Mouse (Mus musculus): Measurements from ENCODE around the gene Clcnka.

Gene Clcnka

DNA sequence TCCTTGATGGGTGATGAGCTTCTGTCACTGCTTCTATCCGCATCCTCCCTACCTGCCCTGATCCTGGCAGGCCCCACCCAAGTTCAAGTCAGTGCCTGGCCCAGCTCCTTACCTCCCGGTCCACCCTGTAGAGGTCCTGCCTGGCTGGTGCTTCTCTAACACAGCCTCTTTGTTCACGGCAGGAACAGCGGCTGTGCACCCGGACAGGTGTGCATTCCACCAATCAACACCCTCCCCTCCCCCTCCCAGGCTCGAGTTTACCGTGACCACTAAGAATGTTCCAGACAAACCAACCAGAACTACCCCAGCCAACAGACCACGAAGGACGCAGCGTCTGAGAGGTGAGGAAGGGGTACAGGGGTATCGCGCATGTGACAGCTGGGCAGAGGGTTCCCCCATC is at the start of gene Clcnka:
Clcnka (minus strand) TSS at position 180 of the 400 bp plus-strand sequence.
- TF ChIP-seq GATA4 (IDR thresholded peaks at IDR 0.05; ENCODE audit: insufficient replicate concordance, low read length): no peak

DNA sequence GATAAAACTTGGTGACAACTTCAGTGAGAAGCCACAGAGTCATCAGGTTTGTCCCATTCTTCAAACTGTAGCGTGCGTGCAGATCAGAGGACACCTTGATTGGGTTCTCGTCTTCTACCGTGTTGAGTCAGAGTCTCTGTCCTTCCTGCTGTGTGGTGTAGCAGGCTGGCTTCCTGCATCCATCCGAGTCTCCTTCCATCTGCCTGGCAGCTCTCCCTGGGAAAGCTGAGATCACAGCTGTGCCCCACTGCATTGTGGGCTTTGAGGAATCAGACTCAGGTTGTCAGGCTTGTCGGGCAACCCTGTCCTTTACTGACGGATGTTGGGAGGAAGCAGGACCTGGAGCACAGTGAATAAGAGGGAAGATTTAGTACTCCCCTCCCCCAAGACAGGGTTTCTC is 47.7 kb upstream of the Clcnka start:
- no peak for TF ChIP-seq GATA4 (IDR thresholded peaks at IDR 0.05; ENCODE audit: insufficient replicate concordance, low read length)

DNA sequence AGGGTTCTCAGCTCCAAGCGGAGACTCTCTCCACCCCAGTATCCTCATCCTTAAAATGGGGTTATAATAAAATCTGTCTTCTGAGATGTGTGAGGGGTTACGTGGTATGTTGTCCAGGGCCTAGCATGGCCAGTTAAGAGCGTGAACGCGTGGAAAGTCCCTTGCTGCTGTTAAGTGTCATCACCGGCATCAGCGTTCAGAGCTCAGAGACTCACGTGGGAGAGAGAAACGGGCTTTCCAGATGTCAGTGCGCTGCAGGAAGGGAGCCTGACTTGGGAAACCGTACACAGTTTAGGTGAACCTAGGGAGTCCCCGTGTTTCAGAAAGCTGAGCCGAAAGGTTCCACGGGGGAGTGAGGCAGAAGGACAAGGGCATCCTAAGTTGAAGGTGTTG is 46.8 kb upstream of the Clcnka start:
- no peak for TF ChIP-seq GATA4 (IDR thresholded peaks at IDR 0.05; ENCODE audit: insufficient replicate concordance, low read length)

DNA sequence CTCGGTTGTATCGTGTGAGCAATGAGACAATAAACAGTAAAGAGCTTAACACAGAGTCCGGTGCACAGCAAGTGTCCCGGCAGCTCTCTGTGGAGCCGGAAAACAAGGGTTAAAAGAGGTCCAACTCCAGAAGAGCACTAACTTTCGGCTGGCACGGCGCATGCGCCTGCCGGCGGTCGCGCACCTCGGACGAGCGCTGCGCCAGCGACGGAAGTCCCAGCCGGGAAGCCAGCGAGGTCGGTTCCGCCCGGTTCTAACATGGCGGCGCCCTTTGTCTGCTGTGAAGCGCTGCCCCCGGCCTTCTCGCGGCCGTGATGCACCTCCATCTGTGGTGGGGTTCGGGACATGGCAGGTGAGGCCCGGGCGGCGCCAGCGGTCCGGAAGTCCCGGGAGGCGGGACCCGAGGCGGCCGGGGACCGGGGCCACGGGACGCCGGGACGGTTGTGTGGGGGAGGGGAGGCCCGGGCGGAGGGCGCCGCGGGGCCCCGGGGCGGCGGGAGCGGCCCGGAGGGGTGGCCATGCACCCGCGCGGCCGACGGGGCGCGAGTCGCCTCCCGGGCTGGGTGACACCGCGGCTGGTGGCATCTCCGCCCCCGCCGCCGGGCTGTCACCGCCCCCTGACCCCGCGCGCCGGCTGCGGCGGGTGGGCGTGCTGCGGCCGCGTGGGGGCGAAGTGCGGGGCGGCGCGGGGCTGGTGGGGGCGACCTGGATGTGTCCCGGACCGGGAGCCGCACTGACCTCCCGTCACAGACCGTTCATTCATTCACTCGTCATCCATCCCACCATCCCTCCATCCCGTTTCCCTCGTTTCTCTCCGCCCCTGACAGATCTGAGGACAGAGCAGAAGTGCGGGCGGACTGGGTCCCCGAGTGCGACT is 46.2 kb upstream of the Clcnka start, which contains the start of gene Zbtb17:
Zbtb17 (plus strand) TSS at position 204 of the 877 bp plus-strand sequence.
- TF ChIP-seq GATA4 (IDR thresholded peaks at IDR 0.05; ENCODE audit: insufficient replicate concordance, low read length): peak; percentile 4; the same call in 1 of the 2 replicates

DNA sequence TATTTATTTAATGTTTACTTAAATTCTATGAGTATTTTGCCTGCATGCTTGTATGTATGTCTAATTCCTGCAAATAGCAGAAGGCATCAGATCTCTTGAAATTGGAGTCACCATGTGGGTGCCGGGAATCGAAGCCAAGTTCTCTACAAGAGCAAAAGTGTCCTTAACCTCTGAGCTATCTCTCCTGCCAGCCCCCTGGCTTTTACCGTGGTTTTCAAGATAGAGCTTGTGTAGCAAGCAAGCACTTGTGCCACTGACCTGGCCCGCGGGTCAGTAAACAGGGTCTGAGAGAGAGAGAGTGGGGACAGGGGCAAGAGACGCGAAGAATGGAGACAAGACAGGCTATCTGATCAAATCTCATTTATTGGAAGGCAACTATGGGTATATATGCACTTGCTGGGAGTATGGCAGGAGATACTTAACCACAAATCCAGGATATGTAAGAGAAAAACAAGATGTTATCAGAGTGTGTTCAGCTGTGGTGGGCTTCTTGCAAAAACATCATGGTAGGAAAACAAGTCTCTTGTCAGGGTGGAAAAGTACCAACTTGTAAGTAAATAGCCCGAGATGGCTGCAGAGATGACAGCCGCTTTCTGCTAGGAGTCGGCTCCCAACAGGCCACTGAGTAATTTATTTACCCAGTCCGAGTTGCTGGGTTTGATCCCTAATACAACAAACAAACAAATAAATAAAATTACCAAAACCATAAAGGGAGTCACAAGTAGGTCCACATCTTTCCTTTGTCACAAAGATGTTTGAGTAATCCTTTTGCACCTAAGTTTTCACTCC is 45.3 kb upstream of the Clcnka start:
- no peak for TF ChIP-seq GATA4 (IDR thresholded peaks at IDR 0.05; ENCODE audit: insufficient replicate concordance, low read length)

DNA sequence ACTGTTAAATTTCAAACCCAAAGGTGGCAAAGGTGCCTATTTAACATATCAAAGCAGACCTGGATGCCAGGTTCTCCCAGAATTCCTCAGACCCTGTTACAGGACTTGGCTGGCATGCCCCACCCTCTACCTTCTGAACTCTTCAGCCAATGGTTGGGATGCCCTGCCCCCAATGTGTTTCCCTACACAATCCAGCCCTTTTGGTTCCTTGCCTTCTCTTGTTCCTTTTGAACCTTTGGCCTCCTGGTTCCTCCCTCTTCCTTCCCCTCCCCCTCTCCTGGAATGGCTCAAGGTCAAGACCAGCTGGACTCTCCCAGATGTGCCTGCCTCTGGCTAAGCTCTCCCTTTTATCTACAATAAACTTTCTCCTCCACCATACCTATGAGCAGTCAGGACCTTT is 42.4 kb upstream of the Clcnka start:
- no peak for TF ChIP-seq GATA4 (IDR thresholded peaks at IDR 0.05; ENCODE audit: insufficient replicate concordance, low read length)

DNA sequence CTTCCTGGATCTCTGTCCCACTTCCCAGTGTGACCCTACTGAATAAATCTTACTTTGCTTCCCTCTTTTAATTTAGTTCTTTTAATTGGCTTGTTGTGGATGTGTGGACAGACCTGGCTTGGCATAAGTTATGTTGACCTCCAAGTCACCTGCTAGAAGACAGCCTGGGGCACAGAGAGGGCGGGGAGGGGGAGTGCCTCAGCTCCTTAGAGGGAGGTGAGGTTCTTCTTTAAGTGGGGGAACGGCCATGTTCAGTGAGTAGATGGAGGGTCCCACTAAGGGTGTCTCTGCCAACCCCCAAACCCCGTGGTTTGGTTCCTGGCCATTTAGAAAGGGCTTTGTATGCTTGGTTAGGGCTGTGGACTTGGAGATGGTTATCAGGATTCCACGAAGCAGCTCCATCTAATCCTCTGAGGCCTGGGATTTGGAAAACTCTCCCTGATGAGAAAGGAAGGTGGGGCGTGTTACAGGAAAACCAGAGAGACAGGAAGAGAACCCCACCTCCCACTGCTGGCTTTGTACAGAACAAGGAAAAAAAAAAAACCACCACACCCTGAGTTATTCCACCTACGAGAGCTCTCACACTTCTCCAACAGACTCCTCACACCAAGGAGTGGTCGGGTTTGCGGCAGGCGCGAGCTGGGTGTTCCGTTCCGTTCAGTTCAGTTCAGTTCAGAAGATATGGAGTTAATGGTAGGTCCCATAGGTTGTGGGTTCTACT is 40.7 kb upstream of the Clcnka start:
- no peak for TF ChIP-seq GATA4 (IDR thresholded peaks at IDR 0.05; ENCODE audit: insufficient replicate concordance, low read length)

DNA sequence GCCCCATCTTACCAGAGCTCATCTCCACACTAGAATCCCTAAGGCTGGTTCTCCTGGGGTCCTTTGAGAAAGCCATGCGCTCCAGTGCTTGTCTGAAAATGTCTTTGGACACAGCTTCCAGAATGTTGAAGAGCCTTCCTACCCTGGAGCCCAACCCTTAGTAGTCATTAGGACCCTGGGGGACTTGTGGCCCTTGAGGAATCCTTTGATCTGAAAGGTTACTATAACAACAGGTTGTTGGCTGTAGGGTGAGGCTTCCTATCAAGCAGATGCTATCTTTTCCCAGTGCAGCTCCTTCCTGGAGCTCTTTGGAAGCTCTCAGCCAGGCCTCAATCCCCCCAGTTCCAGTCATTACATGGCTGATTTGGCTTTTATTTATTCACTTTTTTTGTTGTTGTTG is 37.5 kb upstream of the Clcnka start, which contains the start of gene Srarp:
Srarp (minus strand) TSS at position 132 of the 400 bp plus-strand sequence.
- no peak for TF ChIP-seq GATA4 (IDR thresholded peaks at IDR 0.05; ENCODE audit: insufficient replicate concordance, low read length)

DNA sequence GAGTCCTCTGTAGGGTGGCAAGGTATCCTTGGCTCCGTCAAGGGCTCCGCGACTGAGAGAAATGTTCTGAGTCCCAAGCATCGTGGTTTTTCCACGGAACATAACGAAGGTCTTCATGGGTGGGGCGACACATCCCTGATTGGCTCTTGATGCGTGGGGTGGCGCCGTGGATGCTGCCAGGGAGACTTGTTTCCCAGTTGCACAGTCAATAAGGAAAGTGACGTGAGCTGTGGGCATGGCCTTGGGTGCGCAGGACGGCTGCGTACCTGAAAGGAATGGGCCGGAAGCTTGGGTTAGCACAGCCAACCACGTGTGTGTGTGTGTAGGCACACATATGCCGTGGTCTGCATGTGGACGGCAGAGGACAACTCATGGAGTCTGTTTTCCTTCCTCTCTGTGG is 34.7 kb upstream of the Clcnka start:
- no peak for TF ChIP-seq GATA4 (IDR thresholded peaks at IDR 0.05; ENCODE audit: insufficient replicate concordance, low read length)

DNA sequence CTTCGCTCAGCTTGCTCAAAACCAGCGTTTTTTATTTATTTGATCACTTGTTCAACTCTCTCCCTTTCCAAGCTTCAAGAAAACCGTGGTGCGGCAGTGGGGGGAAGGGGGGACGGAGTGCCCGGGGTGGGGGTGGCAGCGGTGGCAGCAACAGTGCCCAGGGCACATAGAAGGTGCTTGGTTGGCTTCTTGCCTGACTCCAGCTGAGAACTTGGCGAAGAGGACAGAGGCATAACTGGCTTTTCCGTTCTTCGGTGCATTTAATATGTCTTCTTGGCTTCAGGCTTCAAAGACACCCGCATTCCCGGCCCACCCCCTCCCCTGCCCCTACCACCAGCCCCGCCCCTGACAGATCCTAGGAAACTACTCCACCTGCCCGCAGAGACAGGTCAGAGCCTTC is 34.1 kb upstream of the Clcnka start:
- TF ChIP-seq GATA4 (IDR thresholded peaks at IDR 0.05; ENCODE audit: insufficient replicate concordance, low read length): no peak

DNA sequence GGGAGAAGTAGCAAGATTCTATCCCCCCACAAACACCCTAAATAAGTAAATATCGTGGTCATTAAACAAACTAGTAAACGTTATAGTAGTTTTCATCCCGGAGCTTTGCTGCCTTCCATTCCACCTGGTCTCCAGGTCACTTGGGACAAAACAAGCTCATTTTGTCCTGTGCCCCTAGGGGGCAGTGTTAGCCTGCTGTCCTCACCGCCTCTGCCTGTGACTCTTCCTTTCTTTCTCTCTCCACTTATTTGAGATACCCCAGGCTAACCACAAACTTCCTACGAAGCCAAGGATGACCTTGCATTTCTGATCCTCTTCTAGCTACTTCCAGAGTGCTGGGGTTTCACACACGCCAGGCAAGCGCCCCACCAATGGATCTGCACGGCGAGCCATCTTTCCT is 32.5 kb upstream of the Clcnka start:
- no peak for TF ChIP-seq GATA4 (IDR thresholded peaks at IDR 0.05; ENCODE audit: insufficient replicate concordance, low read length)

DNA sequence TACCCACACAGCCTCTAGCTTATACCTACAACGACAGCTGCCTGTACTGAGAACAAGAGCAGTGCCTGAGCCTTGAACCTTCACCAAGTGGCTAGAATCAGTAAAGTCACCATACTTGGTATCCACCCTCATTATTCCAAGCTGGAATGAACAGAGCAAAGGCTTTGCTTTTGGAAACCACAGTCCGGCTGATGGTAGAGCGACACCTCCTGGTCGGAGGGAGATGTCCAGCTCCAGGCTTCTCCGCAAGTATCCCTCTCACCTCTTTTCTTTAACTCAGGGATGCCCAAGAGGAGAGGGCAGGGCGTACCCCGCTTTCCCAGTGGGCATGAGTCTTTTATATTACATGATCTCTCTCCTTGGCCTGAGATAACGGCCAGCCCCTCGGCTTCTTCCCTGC is 31.3 kb upstream of the Clcnka start:
- TF ChIP-seq GATA4 (IDR thresholded peaks at IDR 0.05; ENCODE audit: insufficient replicate concordance, low read length): no peak

DNA sequence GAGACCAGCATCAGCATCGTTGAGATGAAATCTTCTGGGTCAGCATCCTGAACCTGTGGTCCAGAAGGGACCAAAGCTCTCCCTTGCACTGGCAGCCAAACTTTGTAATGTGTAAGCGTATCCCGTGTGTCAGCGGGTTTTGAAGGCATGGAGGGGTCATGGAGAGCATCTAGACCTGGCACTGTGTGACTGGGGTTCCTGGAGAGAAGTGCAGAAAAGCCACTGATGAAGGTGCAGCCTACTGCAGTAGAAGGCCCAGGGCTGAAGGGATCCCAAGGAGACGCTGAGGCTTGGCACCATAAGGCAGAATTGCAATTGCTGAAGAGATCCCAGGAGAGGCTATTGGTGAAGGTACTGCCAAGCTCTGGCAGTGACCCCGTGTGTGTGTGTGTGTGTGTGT is 30.9 kb upstream of the Clcnka start:
- no peak for TF ChIP-seq GATA4 (IDR thresholded peaks at IDR 0.05; ENCODE audit: insufficient replicate concordance, low read length)

DNA sequence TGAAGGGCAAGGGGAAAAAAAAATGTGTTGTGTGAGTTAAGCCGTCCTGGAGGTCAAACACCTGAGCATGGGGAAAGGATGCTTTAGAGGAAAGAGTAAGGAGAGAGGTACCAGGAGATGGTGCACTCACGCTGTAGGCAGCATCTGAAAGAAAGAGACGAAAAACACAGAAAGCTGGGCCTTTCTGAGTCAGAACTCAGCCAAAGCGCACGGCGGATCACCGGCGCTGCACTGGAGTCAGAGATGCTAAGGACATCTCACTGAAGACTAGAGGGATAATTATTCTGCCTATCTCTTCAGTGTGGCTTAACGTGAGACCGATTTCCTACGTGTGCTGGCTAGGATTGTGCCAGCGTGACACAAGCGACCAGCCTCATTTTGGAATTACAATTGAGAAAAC is 29.4 kb upstream of the Clcnka start:
- no peak for TF ChIP-seq GATA4 (IDR thresholded peaks at IDR 0.05; ENCODE audit: insufficient replicate concordance, low read length)
